Mouse (Mus musculus): ENCODE measurements around the gene Arid3c.

GRCm38 (mm10) chr4:41762099-41762687 lies 31.3 kb upstream of the Arid3c start:
- TF ChIP-seq ZC3H11A (IDR thresholded peaks at IDR 0.05; ENCODE audit: borderline replicate concordance, low read depth, low read length): no peak
- no peak for TF ChIP-seq HCFC1 (IDR thresholded peaks at IDR 0.05; ENCODE audit: borderline replicate concordance, insufficient read depth, low read length)
- TF ChIP-seq MAFK (IDR thresholded peaks at IDR 0.05; ENCODE audit: insufficient read depth, low read depth, low read length): no peak

Data from ES-E14 (cell line).